Mouse (Mus musculus): ENCODE results near the gene Ankrd54. TPM values are rescaled to one million over a fixed set of nuclear protein-coding genes. Genes with fewer than 3 reads are reported as not detected.

The Ankrd54 gene
- total RNA-seq, 2 experiments from 2014 or later = 23.9 to 26.5 TPM

- DNase-seq (ENCODE audit: low spot score in 2 of 2) = no peak
Observed at GRCm38 (mm10) chr15:79079567-79079966, 16.9 kb upstream of the Ankrd54 start.

- DNase-seq (ENCODE audit: low spot score in 2 of 2) = no peak
Observed at GRCm38 (mm10) chr15:79075658-79076365, 13.1 kb upstream of the Ankrd54 start.

GRCm38 (mm10) chr15:79074913-79075532 is 12.3 kb upstream of the Ankrd54 start, which contains the start of gene Eif3l:
Gene Eif3l, plus strand, starts transcription at chr15:79075179.
- DNase-seq (ENCODE audit: low spot score in 2 of 2) = peak; percentile 83

GRCm38 (mm10) chr15:79074446-79074845 is 11.8 kb upstream of the Ankrd54 start:
- no peak for DNase-seq (ENCODE audit: low spot score in 2 of 2)

DNA sequence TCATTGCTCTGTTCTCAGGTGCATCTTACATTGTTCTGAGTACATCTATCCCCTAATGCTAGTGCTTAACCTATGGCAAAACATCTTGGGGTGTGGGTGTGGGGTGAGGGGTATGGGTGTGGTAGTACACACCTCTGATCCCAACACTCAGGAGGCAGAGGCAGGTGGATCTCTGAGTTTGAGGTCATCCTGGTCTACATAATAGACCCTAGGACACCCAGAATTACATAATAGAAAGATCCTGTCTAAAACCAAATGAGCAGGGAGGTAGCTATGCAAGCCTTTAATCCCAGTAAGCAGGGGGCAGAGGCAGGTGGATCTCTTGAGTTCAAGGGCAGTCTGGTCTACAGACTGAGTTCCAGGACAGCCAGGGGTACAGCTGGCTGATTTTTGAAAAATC is 11.1 kb upstream of the Ankrd54 start:
- no peak for DNase-seq (ENCODE audit: low spot score in 2 of 2)

GRCm38 (mm10) chr15:79071117-79072039 is 8.7 kb upstream of the Ankrd54 start:
- DNase-seq (ENCODE audit: low spot score in 2 of 2) = peak in 1 of 2 experiments; percentile 33

DNA sequence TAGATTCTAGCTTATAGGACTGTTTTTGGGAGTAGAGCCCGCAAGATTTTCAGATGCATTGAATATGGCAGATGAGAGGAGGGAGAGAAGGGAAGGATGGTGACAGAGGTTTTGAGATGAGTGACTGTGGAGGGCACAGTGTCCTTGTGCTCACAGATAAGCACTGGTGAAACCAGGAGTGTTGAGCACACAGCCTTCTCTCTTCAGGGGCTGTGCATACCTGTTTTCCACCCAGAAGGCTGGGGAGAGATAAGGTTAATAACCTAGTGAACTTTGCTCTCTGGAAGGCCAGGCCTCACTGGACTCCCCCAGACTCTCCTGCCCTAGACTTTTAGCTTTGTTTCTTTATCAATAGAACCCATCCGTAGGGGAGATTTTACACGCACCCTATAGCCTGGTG is 5.7 kb upstream of the Ankrd54 start:
- no peak for DNase-seq (ENCODE audit: low spot score in 2 of 2)

DNA sequence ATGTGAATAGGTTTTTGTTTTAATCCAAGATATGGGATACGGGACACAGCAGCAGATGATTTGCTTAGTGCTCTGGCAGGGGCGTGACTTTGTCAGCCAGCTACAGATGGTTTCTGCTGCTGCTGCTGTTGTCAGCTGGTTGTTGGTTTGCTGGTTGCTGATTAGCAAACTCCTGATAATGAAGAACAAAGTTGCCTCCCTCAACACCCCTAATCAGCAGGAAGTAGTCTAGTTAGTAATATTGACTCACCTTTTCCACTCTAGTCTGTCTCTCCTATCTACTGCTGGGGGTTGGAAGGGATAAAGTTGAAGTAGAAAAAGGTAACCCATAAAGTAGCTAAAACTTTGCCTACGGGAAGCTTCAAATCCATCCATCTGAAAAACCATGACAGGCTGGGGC is 4.9 kb upstream of the Ankrd54 start:
- no peak for DNase-seq (ENCODE audit: low spot score in 2 of 2)

DNA sequence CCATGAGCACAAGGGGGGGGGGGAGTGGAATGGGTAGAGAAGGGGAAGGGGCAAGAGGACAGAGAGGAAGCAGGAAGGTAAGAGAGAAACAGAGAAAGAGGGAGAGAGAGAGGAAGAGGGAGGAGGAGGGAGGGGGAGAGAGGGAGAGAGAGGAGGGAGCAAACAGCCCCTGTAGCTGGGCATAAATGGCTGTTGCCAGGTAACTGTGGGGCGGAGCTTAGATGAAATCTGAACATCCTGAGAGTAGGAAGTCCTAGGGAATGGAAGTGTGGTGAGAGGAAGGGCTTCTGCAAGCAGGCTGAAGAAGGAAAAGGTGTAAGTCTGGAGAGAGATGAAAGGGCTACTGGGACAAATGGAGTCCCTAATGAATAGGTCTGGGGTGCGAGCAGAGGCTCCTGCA is 3.6 kb upstream of the Ankrd54 start:
- no peak for DNase-seq (ENCODE audit: low spot score in 2 of 2)

DNA sequence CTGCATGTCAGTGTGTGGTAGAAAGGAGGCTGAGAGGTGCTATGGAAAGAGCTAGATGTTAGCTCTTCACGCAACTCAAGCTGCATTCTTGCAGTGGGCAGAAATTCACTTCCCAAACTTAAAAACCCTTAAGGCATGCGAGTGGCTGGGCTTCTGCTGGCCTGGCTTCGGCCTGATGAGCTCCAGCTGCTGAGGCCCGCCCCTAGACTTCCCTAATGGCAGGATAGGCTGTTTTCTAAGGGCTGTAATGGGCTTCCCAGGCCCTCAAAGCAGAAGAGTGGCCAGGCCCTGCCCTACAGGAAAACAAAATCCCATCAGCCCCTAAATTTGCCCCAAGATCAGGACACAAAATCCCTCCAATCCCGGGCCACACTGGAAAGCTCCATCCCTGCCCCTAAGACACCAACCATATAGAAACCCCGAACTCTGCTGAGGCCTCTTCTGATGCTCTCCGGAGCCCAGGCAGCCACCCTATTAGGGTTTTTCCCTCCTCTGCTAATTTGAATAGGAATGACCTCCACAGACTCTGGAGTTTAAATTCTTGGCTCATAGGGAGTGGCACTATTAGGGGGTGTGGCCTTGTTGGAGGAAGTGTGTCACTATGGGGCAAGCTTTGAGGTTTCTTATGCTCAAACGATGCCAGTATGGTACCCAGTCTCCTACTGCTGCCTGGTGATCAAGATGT is 2.5 kb upstream of the Ankrd54 start:
- no peak for DNase-seq (ENCODE audit: low spot score in 2 of 2)

- DNase-seq (ENCODE audit: low spot score in 2 of 2) = no peak
Observed at GRCm38 (mm10) chr15:79063160-79063740, 557 bp upstream of the Ankrd54 start.

GRCm38 (mm10) chr15:79060887-79061565 is 1.7 kb downstream of the Ankrd54 start:
- DNase-seq (ENCODE audit: low spot score in 2 of 2) = no peak

GRCm38 (mm10) chr15:79057850-79058249 is 4.8 kb downstream of the Ankrd54 start:
- no peak for DNase-seq (ENCODE audit: low spot score in 2 of 2)

- DNase-seq (ENCODE audit: low spot score in 2 of 2) = no peak
Observed at GRCm38 (mm10) chr15:79056601-79057000, 6.1 kb downstream of the Ankrd54 start.

- DNase-seq (ENCODE audit: low spot score in 2 of 2) = no peak
Observed at GRCm38 (mm10) chr15:79052366-79052765, 10.3 kb downstream of the Ankrd54 start.

DNA sequence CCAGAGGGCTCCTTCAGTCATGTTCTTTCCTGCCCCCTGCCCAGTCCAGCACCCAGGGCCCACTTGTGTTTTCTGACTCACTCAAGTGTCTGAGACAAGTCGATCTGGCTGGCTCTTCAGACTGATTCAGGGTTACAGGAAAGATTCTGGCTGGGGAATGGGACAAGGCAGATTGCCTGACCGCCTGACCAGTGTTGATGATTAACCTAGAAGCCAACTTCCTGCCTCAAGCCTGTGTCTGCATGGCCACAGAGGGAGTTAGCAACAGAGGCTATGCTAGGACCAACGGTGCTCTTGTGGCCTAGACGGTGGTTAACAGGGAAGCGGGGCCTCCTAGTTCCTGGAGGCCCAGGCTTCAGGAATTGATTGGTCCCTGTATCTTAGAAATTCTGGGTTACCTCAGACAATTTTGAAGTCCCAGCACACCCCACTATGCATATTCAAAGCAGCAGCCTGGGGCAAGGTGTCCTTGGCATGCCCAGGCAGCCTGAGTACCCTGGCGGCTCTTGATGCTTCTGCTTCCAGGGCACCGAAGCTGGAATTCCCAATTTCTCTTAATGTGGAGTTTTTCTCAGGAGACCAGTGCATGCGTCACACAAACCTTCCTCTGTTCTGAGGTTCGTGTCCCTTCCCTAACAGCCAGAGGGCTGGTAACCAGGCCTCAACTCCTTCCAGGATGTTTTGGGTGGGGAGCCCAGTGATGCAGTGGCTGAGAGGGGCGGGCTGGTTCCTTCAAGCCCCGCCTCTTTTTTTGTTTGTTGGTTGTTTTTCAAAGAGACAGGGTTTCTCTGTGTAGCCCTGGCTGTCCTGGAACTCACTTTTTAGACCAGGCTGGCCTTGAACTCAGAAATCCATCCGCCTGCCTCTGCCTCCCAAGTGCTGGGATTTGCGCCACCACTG is 11.0 kb downstream of the Ankrd54 start:
- no peak for DNase-seq (ENCODE audit: low spot score in 2 of 2)

DNA sequence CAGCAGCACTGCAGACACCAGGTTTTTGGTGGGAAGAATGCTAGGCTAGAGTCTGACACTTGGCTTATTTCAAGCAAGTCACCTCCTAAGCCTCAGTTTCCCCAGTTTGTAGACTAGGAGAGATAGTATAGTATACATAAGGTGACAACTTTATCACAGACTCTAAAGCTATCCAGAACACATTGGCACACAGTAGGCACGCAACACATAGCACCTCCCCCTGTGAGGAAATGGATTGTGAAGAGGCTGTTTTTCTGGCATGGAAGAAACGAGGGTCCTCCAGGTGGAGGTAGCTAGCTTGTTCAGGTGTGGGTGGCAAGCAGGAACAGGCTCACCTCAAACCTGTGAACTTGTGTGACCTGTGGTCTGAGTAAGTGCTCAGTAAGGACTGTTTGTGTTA is 11.7 kb downstream of the Ankrd54 start:
- no peak for DNase-seq (ENCODE audit: low spot score in 2 of 2)

DNA sequence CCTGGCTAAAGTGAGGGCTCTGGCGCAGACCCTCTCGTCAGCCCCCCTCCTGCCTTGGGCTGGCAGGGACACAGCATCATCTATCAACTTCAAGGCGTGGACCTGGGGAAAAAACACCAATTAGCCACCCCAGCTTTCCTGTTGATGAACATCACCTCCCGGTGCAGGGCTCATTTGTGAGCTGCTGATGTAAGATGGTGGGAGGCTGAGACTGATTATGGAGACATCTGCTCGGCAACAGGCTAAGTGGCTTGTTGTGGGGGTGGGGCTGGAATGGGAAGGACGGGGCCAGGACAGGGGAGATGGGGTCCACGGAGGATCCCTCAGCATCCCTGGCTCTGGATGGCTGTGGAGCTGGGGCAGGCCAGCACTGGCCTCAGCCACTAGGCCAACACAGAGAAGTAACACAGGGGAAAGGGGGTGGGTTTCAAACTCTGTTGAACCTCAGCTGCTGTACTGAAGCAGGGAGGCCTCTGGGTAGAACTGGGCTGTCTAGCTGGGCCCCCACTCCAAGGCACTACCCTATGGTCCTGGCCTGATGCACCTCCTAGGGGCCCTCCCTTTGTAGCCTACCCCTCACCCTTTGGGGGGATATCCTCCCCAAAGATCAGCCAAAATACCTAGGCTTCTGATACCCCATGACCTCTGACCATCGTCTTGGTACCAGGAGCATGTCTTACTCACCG is 12.4 kb downstream of the Ankrd54 start:
- no peak for DNase-seq (ENCODE audit: low spot score in 2 of 2)

- DNase-seq (ENCODE audit: low spot score in 2 of 2) = no peak
Observed at GRCm38 (mm10) chr15:79048186-79048585, 14.5 kb downstream of the Ankrd54 start.
